Mouse (Mus musculus) bone marrow macrophage, adult 2 months (primary cell): ENCODE measurements at regions not wholly inside any gene's neighbourhood (a gene's known extent, or its start where the extent isn't known, plus 50 kb on each side); places are given as distances from the start of the nearest gene placed in this dataset.

Experiments
- CTCF ChIP-seq: IDR thresholded peaks from 2 replicates; pipeline ENCODE4 v1.5.1; 2012; ENCODE audit warnings: low read depth, mild to moderate bottlenecking, low read length, moderate library complexity
- POLR2A ChIP-seq: IDR thresholded peaks from 2 replicates; pipeline ENCODE4 v1.6.1; 2012; ENCODE audit warnings: mild to moderate bottlenecking, low read depth, low read length, borderline replicate concordance

- TF ChIP-seq POLR2A, result no peak
- no peak for TF ChIP-seq CTCF
Observed at GRCm38 (mm10) chr2:148562041-148562440, 110.4 kb upstream of the Nxt1 start.
